21 mouse cellular contexts compared by ENCODE assay signal in genomic region chr14:74723541-74723940, GRCm38 (mm10). TPM values are rescaled to one million over a fixed set of nuclear protein-coding genes. Genes with fewer than 3 reads are reported as not detected.
DNase-seq lines count a peak whose midpoint lies in the region; ATAC-seq and TF ChIP-seq lines count a peak whose summit lies in the region.
"Had no signal": no experiment of that assay in that cellular context is flagged by ENCODE, and none has a peak within 500 bp of the region (broad histone marks: within the 10 kb centered on the region; RNA-seq: fewer than 3 reads in every experiment).

No protein-coding gene starts in this region.

- H3K27me3 ChIP-seq in liver, adult 2 months (ENCODE audit: control insufficient read depth, insufficient read depth, low read length): no peaks in the 10 kb centered on the region
- H3K27me3 ChIP-seq in liver, embryonic 12.5 days (replicated peaks): 0 out of 2 replicates have a peak, but pooled peaks cover 3% of the 10 kb centered on the region
- no peaks in the 10 kb centered on the region for H3K27me3 ChIP-seq in stomach, postnatal 0 days (ENCODE audit: control insufficient read depth, insufficient read depth, low read length)
- H3K27me3 ChIP-seq: liver, embryonic 13.5 days had no signal

- peak; percentile 31; the same call in 1 of the 2 replicates for TF ChIP-seq CTCF in liver, adult 2 months (IDR thresholded peaks at IDR 0.05; ENCODE audit: low read depth, low read length)
- peak; percentile 37 for TF ChIP-seq CTCF in stomach, postnatal 0 days (IDR thresholded peaks at IDR 0.05; ENCODE audit: low read depth)

- WGBS in liver, adult 2 months: 80% methylated on average over 3 of the region's 3 CpGs
- WGBS in liver, embryonic 12.5 days (ENCODE audit: insufficient replicate concordance): 68% methylated on average over 3 of the region's 3 CpGs
- 73% methylated on average over 3 of the region's 3 CpGs for WGBS in stomach, postnatal 0 days

- no peaks in the 10 kb centered on the region for H3K36me3 ChIP-seq in liver, adult 2 months (ENCODE audit: control insufficient read depth, insufficient read depth, low read length)
- H3K36me3 ChIP-seq in liver, embryonic 12.5 days: no peaks in the 10 kb centered on the region
- H3K36me3 ChIP-seq in stomach, postnatal 0 days (ENCODE audit: control insufficient read depth, insufficient read depth, low read length): no peaks in the 10 kb centered on the region
- H3K36me3 ChIP-seq: embryonic facial prominence, embryonic 10.5 days; liver, embryonic 13.5 days had no signal

- H3K79me2 ChIP-seq in liver, adult 2 months (ENCODE audit: control insufficient read depth, insufficient read depth, low read length): no peaks in the 10 kb centered on the region

- H3K27ac ChIP-seq in liver, adult 2 months (replicated peaks; ENCODE audit: insufficient read depth, low read depth, low read length): no peak overlapping the region
- no peak overlapping the region for H3K27ac ChIP-seq in liver, embryonic 12.5 days
- H3K27ac ChIP-seq in stomach, postnatal 0 days (replicated peaks): no peak overlapping the region
- H3K27ac ChIP-seq: embryonic facial prominence, embryonic 10.5 days; hindbrain, embryonic 14.5 days; liver, embryonic 13.5 days had no signal

- no peak for TF ChIP-seq POLR2A in liver, adult 2 months (IDR thresholded peaks at IDR 0.05; ENCODE audit: extremely low read depth, insufficient read depth, low read length)

- peak; percentile 23 for DNase-seq in kidney, adult 18-20 months
- no peak for DNase-seq in kidney, adult 11 months
- no peak for DNase-seq in liver, adult 2 months (ENCODE audit: extremely low read depth, low read depth, low spot score)
- peak; percentile 35 for DNase-seq in NIH3T3 (ENCODE audit: low read depth)
- DNase-seq in stomach, postnatal 0 days (ENCODE audit: low spot score): no peak
- DNase-seq in embryo, embryonic 11 days: no peak
- DNase-seq: adrenal gland, postnatal 10 days; cerebellum, adult 11 months; cerebellum, postnatal 14 days; heart, adult 18-20 months; heart, postnatal 14 days; layer of hippocampus, postnatal 36 days; left cerebral cortex, postnatal 4 days; liver, embryonic 13.5 days; midbrain, embryonic 14.5 days; right cerebral cortex, adult 18-20 months had no signal

- no peak overlapping the region for H3K4me2 ChIP-seq in liver, embryonic 12.5 days
- H3K4me2 ChIP-seq in stomach, postnatal 0 days (replicated peaks; ENCODE audit: low read depth): no peak overlapping the region
- H3K4me2 ChIP-seq: hindbrain, embryonic 14.5 days; liver, embryonic 13.5 days had no signal

- no peak overlapping the region for H3K4me3 ChIP-seq in liver, adult 2 months (ENCODE audit: insufficient read depth, low read depth, low read length)
- H3K4me3 ChIP-seq in liver, embryonic 12.5 days: no peak overlapping the region
- H3K4me3 ChIP-seq in stomach, postnatal 0 days (ENCODE audit: low read depth, low read length): no peak overlapping the region
- H3K4me3 ChIP-seq: embryonic facial prominence, embryonic 10.5 days; erythroblast, embryonic 14.5 days; liver, embryonic 13.5 days had no signal

- no peak for TF ChIP-seq EP300 in stomach, postnatal 0 days (optimal IDR thresholded peaks at IDR 0.05)

- no peaks in the 10 kb centered on the region for H3K4me1 ChIP-seq in liver, adult 2 months (ENCODE audit: control insufficient read depth, insufficient read depth, low read length)
- H3K4me1 ChIP-seq in liver, embryonic 12.5 days: no peaks in the 10 kb centered on the region
- H3K4me1 ChIP-seq in stomach, postnatal 0 days (replicated peaks; ENCODE audit: control insufficient read depth, insufficient read depth): no peaks in the 10 kb centered on the region
- H3K4me1 ChIP-seq: embryonic facial prominence, embryonic 10.5 days; liver, embryonic 13.5 days had no signal

- H3K9ac ChIP-seq in liver, adult 2 months (ENCODE audit: low read depth, low read length): no peak overlapping the region
- no peak overlapping the region for H3K9ac ChIP-seq in liver, embryonic 12.5 days
- H3K9ac ChIP-seq in stomach, postnatal 0 days (ENCODE audit: low read length): no peak overlapping the region
- H3K9ac ChIP-seq: hindbrain, embryonic 14.5 days; liver, embryonic 13.5 days had no signal

- no peak for ATAC-seq in liver, embryonic 12.5 days
- ATAC-seq in stomach, postnatal 0 days (ENCODE audit: low FRiP score, low TSS enrichment): no peak
- ATAC-seq: forebrain, embryonic 14.5 days had no signal

- H3K9me3 ChIP-seq in liver, embryonic 12.5 days (replicated peaks): no peaks in the 10 kb centered on the region
- no peaks in the 10 kb centered on the region for H3K9me3 ChIP-seq in stomach, postnatal 0 days (ENCODE audit: control insufficient read depth, low read length)
- H3K9me3 ChIP-seq: embryonic facial prominence, embryonic 10.5 days; liver, embryonic 13.5 days had no signal

RNA-seq across cellular contexts. Expression of gene Esd, which starts 8.6 kb away (rescaled TPM):
- total RNA-seq in liver, adult 2 months (2014; rRNA removed): 327 and 396 TPM in 2 replicates
- 119 and 143 TPM in 2 replicates for polyA plus RNA-seq in liver, adult 2 months (2012; rRNA removed)
- 297 and 303 TPM in 2 replicates for polyA plus RNA-seq in liver, embryonic 12.5 days (2016; fragmentation: Nextera tagmentation; extraction: Ambion mirVana)
- polyA plus RNA-seq in stomach, postnatal 0 days (2015; fragmentation: Nextera tagmentation; extraction: Ambion mirVana): 364 and 367 TPM in 2 replicates

Comparison
In these comparisons a context has a peak if more than half of its experiments do, and no peak if none do; other contexts are left out.
1. DNase-seq: peak in kidney, adult 18-20 months (single experiment) and NIH3T3 (single experiment); none in kidney, adult 11 months (single experiment), liver, adult 2 months (single experiment), stomach, postnatal 0 days (single experiment) and embryo, embryonic 11 days (single experiment).